Mouse (Mus musculus): ENCODE data around the gene Gpa33. TPM values are rescaled to one million over a fixed set of nuclear protein-coding genes. Genes with fewer than 3 reads are reported as not detected.
"Not testable (repeated sequence)": the region's sequence is repeated elsewhere in the genome, so short reads cannot be mapped to it uniquely, and the experiment has no call there.

Gene Gpa33
- polyA plus RNA-seq, 1 experiment = 0.14 TPM

DNA sequence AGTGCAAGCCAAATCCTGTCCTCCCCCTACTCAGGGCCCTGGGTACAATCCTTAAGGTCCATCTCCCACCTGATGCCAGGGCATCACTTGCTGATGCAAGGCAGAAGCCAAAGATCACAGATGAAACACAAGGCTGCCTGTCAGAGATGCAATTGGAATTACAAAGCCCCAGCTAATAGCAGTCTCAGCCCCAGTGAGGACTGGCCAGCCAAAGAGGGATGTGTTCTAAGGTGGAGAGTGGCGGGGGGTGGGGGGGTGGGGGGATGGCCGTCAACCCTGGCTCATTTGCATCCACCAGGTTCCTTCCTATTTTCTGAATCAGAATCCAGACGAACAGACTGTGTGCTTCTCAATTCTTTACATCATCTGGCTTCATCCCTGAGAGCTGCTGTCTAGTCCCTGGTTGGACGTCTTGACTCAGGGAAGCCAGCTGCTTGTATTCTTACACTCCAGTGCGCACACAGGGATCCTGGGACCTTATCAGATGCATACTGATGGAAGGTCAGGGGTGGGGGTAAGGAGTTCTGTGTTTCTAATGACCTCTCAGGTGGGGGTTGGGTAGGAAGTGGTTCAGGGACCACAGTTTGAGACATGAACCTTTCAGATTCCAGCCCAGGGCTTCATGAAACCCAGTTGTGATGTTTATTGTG lies 5.2 kb downstream of the Gpa33 start:
- TF ChIP-seq CTCF (IDR thresholded peaks at IDR 0.05; ENCODE audit: borderline replicate concordance, extremely low read depth, insufficient read depth, insufficient read length) (no peak), POLR2A (IDR thresholded peaks at IDR 0.05; ENCODE audit: borderline replicate concordance, extremely low read depth, insufficient read depth, insufficient read length, poor library complexity, severe bottlenecking) (no peak)
- DNase-seq (ENCODE audit: low read depth) = no peak

DNA sequence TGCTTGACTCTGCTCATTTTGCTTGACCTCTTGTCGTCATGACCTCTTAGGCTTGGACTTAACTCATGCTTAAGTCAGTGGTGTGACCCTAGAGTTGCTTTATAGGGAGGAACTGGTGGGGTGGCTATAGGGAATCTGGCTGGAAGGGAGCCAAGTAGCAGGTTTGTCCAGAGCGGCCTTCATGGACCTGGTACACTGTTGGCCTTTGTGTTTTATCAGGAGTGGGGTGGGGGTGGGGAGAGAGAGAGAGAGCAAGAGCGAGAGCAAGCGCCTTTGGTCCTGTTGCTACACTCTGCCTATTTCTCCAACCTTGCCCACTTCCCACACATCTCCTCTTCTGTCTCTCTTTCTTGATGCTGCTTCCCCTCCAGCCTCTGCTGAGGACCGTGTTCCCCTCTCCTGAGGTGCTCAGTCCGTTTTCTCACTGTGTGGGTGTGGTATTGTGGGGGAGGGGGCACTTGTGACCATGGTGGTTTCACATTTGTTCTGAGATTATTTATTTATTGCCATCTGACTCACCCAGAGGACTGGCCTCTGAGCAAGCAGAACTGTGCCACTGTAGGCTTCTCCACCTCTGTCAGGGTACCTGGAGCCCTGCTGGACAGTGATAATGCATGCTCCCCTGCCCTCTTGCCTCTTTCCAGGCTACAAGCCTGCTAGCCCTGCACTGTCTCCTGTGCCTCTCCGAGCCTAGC lies 7.4 kb downstream of the Gpa33 start:
- no peak for DNase-seq (ENCODE audit: low read depth)
- TF ChIP-seq CTCF (IDR thresholded peaks at IDR 0.05; ENCODE audit: borderline replicate concordance, extremely low read depth, insufficient read depth, insufficient read length) = no peak
- TF ChIP-seq POLR2A (IDR thresholded peaks at IDR 0.05; ENCODE audit: borderline replicate concordance, extremely low read depth, insufficient read depth, insufficient read length, poor library complexity, severe bottlenecking) = no peak

DNA sequence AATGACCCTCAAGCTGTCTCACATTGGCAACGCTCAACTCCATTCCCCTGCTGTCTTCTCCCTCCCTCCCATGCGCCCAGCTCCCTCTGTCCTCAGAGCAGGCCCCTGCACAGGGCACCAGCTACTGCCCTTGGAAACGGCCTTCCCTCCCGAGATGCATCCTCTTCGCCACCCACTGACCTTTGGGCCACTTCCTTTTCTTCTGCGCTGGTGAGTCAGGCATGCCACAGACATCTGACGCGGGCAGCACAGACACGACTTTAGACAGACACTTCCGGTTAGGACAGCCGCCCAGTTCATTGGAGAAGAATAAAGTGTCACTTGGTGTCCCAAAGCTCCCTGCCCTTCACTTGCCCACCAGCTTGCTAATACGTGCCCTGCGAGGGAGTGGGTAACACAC lies 8.1 kb downstream of the Gpa33 start:
- TF ChIP-seq POLR2A (IDR thresholded peaks at IDR 0.05; ENCODE audit: borderline replicate concordance, extremely low read depth, insufficient read depth, insufficient read length, poor library complexity, severe bottlenecking) (no peak), CTCF (IDR thresholded peaks at IDR 0.05; ENCODE audit: borderline replicate concordance, extremely low read depth, insufficient read depth, insufficient read length) (no peak)
- no peak for DNase-seq (ENCODE audit: low read depth)

DNA sequence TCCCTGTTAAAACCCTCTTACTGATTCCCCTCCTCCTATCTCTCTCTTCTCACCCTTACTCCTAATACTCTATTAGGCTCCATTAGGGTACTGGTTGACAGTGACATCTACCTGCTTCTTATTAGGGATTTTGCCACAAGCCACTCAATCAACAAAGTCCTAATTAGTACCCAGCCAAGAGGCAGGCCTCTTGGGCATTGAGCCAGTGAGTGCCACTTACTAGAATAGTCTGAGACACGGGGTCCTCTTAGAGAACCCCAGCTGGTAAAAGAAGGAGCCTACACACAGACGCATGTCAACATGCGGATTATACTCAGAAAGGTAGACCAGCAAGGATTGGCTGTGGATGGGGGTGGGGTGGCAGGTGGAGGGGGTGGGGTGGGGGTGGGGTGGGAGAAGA lies 9.1 kb downstream of the Gpa33 start:
- DNase-seq (ENCODE audit: low read depth) = peak; percentile 52
- TF ChIP-seq POLR2A (IDR thresholded peaks at IDR 0.05; ENCODE audit: borderline replicate concordance, extremely low read depth, insufficient read depth, insufficient read length, poor library complexity, severe bottlenecking) = no peak
- TF ChIP-seq CTCF (IDR thresholded peaks at IDR 0.05; ENCODE audit: borderline replicate concordance, extremely low read depth, insufficient read depth, insufficient read length) = no peak

DNA sequence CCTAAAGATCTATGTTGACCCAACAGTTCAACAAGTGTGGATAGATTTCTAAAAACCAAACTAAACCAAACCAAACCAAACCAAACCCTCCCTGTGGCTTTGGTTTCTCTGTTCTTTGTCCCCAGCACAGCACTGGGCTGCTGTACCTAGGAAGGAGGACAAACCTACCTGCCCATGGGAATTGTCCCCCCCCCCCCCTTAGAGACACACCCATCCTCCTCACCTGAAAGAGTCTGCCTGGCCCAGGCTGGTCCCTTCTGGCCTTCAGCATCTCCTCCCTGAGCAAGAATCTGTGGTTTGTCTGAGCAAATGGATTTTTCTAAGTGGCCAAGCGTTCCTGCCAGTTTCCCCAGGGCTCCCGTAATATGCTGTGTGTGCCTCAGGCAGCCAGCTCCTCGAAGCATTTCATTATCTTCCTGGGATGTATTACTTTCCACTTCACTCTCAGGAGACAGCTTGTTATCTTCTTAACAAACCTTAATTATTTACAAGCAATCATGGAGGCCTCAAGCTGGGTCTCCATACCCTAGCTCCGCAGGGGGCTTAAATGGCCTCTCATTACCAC lies 9.7 kb downstream of the Gpa33 start:
- DNase-seq (ENCODE audit: low read depth) = peak; percentile 67
- TF ChIP-seq POLR2A (IDR thresholded peaks at IDR 0.05; ENCODE audit: borderline replicate concordance, extremely low read depth, insufficient read depth, insufficient read length, poor library complexity, severe bottlenecking) (no peak), CTCF (IDR thresholded peaks at IDR 0.05; ENCODE audit: borderline replicate concordance, extremely low read depth, insufficient read depth, insufficient read length) (no peak)

DNA sequence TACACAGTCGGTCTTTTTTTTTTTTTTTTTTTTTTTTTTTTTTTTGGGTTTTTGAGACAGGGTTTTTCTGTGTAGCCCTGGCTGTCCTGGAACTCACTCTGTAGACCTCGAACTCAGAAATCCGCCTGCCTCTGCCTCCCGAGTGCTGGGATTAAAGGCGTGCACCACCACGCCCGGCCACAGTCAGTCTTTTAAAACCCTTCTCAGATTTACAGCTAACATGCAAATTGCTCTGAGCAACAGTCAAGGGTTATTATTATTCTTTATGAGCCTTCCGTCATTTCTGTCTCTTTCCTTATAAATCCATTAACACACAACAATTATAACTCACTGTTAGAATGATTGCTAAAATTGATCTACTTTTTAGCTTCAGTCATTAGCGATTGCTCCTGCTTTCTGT lies 11.8 kb downstream of the Gpa33 start:
- DNase-seq (ENCODE audit: low read depth) = not testable (repeated sequence)

DNA sequence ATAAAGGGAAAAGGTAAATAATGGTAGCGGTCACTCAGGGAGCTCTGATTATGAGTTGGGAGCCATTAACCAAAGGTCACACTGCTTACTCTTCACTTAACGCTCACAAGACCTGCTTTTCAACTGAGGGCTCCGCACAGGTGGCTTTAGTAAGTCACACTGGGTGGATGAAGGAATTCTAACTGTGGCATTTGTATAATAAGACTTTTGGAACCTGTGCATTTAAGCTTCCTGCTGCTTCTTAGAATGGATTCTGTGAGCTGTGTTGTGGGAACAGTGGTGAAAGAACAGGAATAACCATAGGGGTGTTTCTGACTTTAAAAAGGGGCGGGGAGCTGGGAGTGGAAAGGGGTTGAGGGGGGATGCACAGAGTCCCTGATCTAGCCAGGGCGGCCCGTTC lies 12.3 kb downstream of the Gpa33 start:
- TF ChIP-seq CTCF (IDR thresholded peaks at IDR 0.05; ENCODE audit: borderline replicate concordance, extremely low read depth, insufficient read depth, insufficient read length) (no peak), POLR2A (IDR thresholded peaks at IDR 0.05; ENCODE audit: borderline replicate concordance, extremely low read depth, insufficient read depth, insufficient read length, poor library complexity, severe bottlenecking) (no peak)
- DNase-seq (ENCODE audit: low read depth) = no peak

DNA sequence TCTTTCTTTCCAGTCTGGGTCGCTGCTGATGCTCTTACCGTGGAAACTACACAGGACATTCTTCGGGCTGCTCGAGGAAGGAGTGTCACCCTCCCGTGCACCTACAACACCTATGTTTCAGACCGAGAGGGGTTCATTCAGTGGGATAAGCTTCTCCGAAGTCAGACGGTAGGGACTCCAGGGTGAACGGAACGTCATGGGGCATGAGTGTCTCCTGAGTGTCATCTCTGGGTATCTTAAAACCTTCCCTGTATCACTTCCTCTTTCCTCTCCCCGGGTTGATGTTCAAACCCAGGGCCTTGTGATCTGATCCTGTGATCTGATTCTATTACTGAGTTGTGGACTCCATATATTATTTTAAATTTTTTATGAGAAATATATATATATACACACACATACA lies 16.6 kb downstream of the Gpa33 start:
- DNase-seq (ENCODE audit: low read depth) = no peak
- TF ChIP-seq CTCF (IDR thresholded peaks at IDR 0.05; ENCODE audit: borderline replicate concordance, extremely low read depth, insufficient read depth, insufficient read length) (no peak), POLR2A (IDR thresholded peaks at IDR 0.05; ENCODE audit: borderline replicate concordance, extremely low read depth, insufficient read depth, insufficient read length, poor library complexity, severe bottlenecking) (no peak)

DNA sequence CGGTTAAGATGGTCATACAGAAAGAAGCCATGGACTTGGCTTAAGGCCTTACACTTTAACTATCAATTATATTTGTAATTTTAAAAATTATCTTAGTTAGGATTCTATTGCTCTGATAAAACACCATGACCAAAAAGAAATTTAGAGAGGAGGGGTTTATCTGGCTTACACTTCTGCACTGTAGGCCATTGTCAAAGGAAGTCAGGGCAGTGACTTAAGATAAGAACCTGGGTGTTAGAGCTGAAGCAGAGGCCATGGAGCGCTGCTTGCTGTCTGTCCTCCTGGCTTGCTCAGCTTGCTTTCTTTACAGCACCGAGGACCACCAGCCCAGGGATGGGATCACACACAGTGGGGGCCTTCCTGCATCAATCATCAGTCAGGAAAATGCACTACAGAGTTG lies 17.6 kb downstream of the Gpa33 start:
- TF ChIP-seq CTCF (IDR thresholded peaks at IDR 0.05; ENCODE audit: borderline replicate concordance, extremely low read depth, insufficient read depth, insufficient read length) (no peak), POLR2A (IDR thresholded peaks at IDR 0.05; ENCODE audit: borderline replicate concordance, extremely low read depth, insufficient read depth, insufficient read length, poor library complexity, severe bottlenecking) (no peak)

DNA sequence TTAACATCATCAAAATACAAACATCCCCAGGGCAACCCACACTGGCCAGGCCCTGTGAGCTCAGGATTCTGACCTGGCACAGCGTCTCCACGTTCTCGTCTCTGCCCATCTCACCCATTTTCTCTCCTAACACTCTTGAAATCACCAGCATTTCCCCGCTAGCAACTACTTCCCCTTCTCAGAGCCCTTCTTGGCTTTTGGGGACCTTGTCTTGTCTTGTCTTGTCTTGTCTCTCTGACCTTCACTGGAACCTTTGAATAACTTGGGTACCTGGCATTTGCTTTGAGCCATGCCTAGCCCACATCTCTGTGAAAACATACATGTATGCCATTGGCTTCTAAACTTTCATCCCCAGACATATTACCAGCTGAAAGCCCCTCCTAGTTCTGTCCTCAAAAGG lies 19.4 kb downstream of the Gpa33 start:
- TF ChIP-seq CTCF (IDR thresholded peaks at IDR 0.05; ENCODE audit: borderline replicate concordance, extremely low read depth, insufficient read depth, insufficient read length) (no peak), POLR2A (IDR thresholded peaks at IDR 0.05; ENCODE audit: borderline replicate concordance, extremely low read depth, insufficient read depth, insufficient read length, poor library complexity, severe bottlenecking) (no peak)
- DNase-seq (ENCODE audit: low read depth) = no peak

More for the DNA sequence above, 17.6 kb downstream of the Gpa33 start:
- DNase-seq (ENCODE audit: low read depth) = no peak

DNA sequence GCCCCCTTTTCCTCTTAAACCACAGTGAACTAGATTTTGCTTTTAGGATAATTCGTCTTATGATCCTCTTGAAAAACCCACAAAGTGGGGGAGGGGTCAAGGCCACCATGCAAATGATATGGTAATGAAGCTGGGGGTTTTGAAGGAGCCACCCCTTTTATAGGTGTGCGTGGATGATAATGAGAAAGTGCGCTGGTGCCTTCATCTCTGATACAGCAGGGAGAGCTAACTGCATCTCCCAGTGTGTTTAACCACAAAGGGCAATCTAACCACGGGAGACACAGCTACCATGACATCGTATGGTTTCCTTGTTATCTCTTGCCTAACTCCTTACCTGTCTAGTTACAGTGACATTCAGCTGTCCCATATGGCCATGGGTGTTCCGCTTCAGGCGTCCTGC lies 20.0 kb downstream of the Gpa33 start:
- no peak for TF ChIP-seq CTCF (IDR thresholded peaks at IDR 0.05; ENCODE audit: borderline replicate concordance, extremely low read depth, insufficient read depth, insufficient read length)
- no peak for TF ChIP-seq POLR2A (IDR thresholded peaks at IDR 0.05; ENCODE audit: borderline replicate concordance, extremely low read depth, insufficient read depth, insufficient read length, poor library complexity, severe bottlenecking)
- no peak for DNase-seq (ENCODE audit: low read depth)

DNA sequence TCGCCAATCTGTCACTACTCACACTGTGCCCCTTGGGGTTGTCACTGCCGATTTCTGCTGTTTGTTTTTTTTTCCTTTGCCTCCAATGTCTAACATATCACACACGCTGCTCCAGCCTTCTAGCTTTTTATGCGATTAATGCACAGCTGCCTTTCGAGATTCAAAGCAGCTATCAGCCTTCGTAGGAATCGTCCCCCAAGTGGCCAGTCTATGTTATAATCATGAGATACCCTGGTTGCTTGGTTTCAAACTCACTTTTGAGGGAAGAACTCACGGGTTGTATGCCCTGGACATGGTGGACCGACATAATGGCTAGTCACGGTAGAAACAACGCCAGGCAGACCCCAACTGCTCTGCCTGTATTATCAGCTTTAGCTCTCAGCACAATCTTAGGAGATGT lies 21.3 kb downstream of the Gpa33 start:
- TF ChIP-seq CTCF (IDR thresholded peaks at IDR 0.05; ENCODE audit: borderline replicate concordance, extremely low read depth, insufficient read depth, insufficient read length) (peak; percentile 42; the same call in 1 of the 2 replicates), POLR2A (IDR thresholded peaks at IDR 0.05; ENCODE audit: borderline replicate concordance, extremely low read depth, insufficient read depth, insufficient read length, poor library complexity, severe bottlenecking) (no peak)
- DNase-seq (ENCODE audit: low read depth) = peak; percentile 60
